Mouse (Mus musculus) cerebellum, adult 2 months (tissue): ENCODE data around the gene Slc12a9. TPM values are rescaled to one million over a fixed set of nuclear protein-coding genes. Genes with fewer than 3 reads are reported as not detected.

Source experiments
- DNase-seq, 2 experiments: peaks; one replicate each; pipeline ENCODE4 v3.0.0; 2021
- H3K27ac ChIP-seq: fragments of 200-500 bp; 2 replicates; pipeline ENCODE4 v1.5.1; 2012; ENCODE audit warnings: low read length, control low read depth, inconsistent platforms; ENCODE audit not compliant: insufficient read depth
- H3K27me3 ChIP-seq: fragments of 200-500 bp; 2 replicates; pipeline ENCODE4 v1.6.1; 2012; ENCODE audit warnings: inconsistent platforms, mild to moderate bottlenecking, low read length, moderate library complexity; ENCODE audit not compliant: control insufficient read depth, insufficient read depth
- H3K4me1 ChIP-seq: fragments of 200-500 bp; 2 replicates; pipeline ENCODE4 v1.6.1; 2011; ENCODE audit warnings: low read length; ENCODE audit not compliant: control insufficient read depth, insufficient read depth
- H3K4me3 ChIP-seq: fragments of 200-500 bp; replicated peaks from 2 replicates; pipeline ENCODE3; 2011; ENCODE audit warnings: mild to moderate bottlenecking, low read depth, low read length, control low read depth; ENCODE audit not compliant: insufficient read depth
- CTCF ChIP-seq: fragments of 200-500 bp; IDR thresholded peaks from 2 replicates; pipeline ENCODE4 v1.5.1; 2011; ENCODE audit warnings: low read depth, mild to moderate bottlenecking, control low read depth, low read length, moderate library complexity, borderline replicate concordance; ENCODE audit not compliant: insufficient read depth
- POLR2A ChIP-seq: fragments of 200-500 bp; IDR thresholded peaks from 2 replicates; pipeline ENCODE4 v1.6.1; 2011; ENCODE audit warnings: low read length, control low read depth, borderline replicate concordance; ENCODE audit not compliant: insufficient read depth
- WGBS: fragments of 180-500 bp; shearing (Covaris S2); methylation state at CpG from one replicate; pipeline ENCODE4 v1.1.7; 2018; 5-methylcytosine and 5-hydroxymethylcytosine counted together
- polyA plus RNA-seq: library from polyadenylated mRNA; depleted of rRNA; stranded (reverse); fragments of >200 nt; gene quantifications from 2 replicates; pipeline ENCODE4 v1.2.3, GENCODE M21; 2012; rRNA removed

The Slc12a9 gene
- polyA plus RNA-seq, 1 experiment = 31.0 TPM

GRCm38 (mm10) chr5:137268131-137268910, 65.1 kb downstream of the Slc12a9 start:
- TF ChIP-seq POLR2A = no peak
- no peak for TF ChIP-seq CTCF
- Histone ChIP-seq H3K4me3 (no peak overlapping the region), H3K27ac (no peak overlapping the region), H3K27me3 (no peaks in the 10 kb centered on the region), H3K4me1 (no peaks in the 10 kb centered on the region)
- DNase-seq = no peak
- 16% methylated on average over 18 of the region's 18 CpGs for WGBS

- no peaks in the 10 kb centered on the region for H3K4me1 ChIP-seq
- no peak overlapping the region for H3K27ac ChIP-seq
- H3K4me3 ChIP-seq = no peak overlapping the region
- WGBS = 86% methylated on average over 11 of the region's 11 CpGs
- DNase-seq = no peak
- TF ChIP-seq POLR2A = no peak
- no peak for TF ChIP-seq CTCF
- H3K27me3 ChIP-seq = no peaks in the 10 kb centered on the region
Observed at GRCm38 (mm10) chr5:137264787-137265186, 68.6 kb downstream of the Slc12a9 start.

Other genes with a start within 250 kb of the Slc12a9 start
- 1.9 TPM in 2 replicates for gene Trim56, start 217.4 kb downstream of the Slc12a9 start, polyA plus RNA-seq
- gene Muc3, start 184.3 kb downstream of the Slc12a9 start, polyA plus RNA-seq = not detected in 2 replicates
- gene Muc3a, start 121.2 kb downstream of the Slc12a9 start, polyA plus RNA-seq = 27.1 and 36.4 TPM in 2 replicates
- 155 and 165 TPM in 2 replicates for gene Ache, start 46.1 kb downstream of the Slc12a9 start, polyA plus RNA-seq
- gene Ufsp1, start 39.0 kb downstream of the Slc12a9 start, polyA plus RNA-seq = 27.9 and 28.2 TPM in 2 replicates
- gene Srrt, start 25.9 kb downstream of the Slc12a9 start, polyA plus RNA-seq = 208 and 224 TPM in 2 replicates
- 10.3 and 11.0 TPM in 2 replicates for gene Trip6, start 19.2 kb downstream of the Slc12a9 start, polyA plus RNA-seq
- 4.9 and 5.0 TPM in 2 replicates for gene Ephb4, start 16.5 kb upstream of the Slc12a9 start, polyA plus RNA-seq
- 0.21 and 0.31 TPM in 2 replicates for gene Zan, start 143.5 kb upstream of the Slc12a9 start, polyA plus RNA-seq
- gene Pop7, start 168.9 kb upstream of the Slc12a9 start, polyA plus RNA-seq = 54.8 and 55.3 TPM in 2 replicates
- gene Gigyf1, start 185.0 kb upstream of the Slc12a9 start, polyA plus RNA-seq = 59.8 and 61.2 TPM in 2 replicates
- not detected in 2 replicates for gene Epo, start 199.6 kb upstream of the Slc12a9 start, polyA plus RNA-seq
- 410 and 442 TPM in 2 replicates for gene Gnb2, start 199.9 kb upstream of the Slc12a9 start, polyA plus RNA-seq
- 125 and 135 TPM in 2 replicates for gene Actl6b, start 219.9 kb upstream of the Slc12a9 start, polyA plus RNA-seq
- gene Tfr2, start 236.2 kb upstream of the Slc12a9 start, polyA plus RNA-seq = 6.7 and 6.8 TPM in 2 replicates